Mouse (Mus musculus): ENCODE data around the gene 2310030G06Rik. TPM values are rescaled to one million over a fixed set of nuclear protein-coding genes. Genes with fewer than 3 reads are reported as not detected.

Gene 2310030G06Rik
- polyA plus RNA-seq, 1 experiment from 2014 or later, result 1.7 TPM

DNA sequence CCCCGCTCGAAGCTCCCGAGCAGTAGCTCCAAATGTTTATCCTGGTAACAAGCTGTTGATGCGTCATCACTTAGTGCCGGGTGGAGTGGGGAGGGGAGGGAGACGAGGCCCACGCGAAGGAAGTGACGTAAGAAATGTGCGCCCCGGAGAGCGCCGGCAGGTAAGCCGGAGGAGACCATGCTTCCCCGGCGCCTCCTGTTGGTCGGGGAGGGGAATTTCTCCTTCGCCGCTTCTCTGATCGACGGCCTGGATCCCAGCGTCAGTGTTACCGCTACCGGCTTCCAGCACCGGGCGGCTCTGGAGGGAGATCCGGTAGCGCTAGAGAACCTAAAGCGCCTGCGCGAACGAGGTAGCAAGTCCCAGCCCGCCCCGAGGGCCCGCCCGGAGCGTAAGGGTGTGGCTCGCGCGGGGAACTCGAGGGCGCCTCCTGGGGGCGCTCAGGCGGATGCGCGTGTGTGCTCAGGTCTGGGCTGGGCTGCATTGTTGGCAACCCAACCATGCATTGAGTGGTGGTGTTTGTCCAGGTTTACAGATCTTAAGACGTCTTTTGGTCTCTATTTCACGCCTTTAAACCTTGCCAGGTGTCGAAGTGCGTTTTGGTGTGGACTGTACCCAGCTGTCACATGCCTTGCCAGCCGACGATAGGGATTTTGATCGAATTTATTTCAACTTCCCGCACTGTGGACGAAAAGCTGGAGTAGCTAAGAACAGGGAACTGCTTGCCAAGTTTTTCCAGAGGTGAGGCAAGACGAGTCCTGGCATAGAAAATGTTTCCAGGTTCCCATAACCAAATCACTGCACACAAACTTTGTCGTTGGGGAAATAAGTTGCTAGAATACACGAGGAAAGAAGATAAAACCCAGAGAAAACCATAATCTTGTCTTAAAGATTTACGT lies 22.0 kb upstream of the 2310030G06Rik start, which contains the start of gene Fdxacb1:
Gene Fdxacb1 (plus strand): TSS at position 130 of the 896 bp plus-strand sequence.
- Histone ChIP-seq H3K9me3 (ENCODE audit: control insufficient read depth, low read length) (no peaks in the 10 kb centered on the region), H3K27me3 (replicated peaks; ENCODE audit: control insufficient read depth, insufficient read depth, low read length) (no peaks in the 10 kb centered on the region), H3K36me3 (ENCODE audit: control insufficient read depth, insufficient read depth) (no peaks in the 10 kb centered on the region), H3K9ac (replicated peaks; ENCODE audit: low read depth, low read length) (peak within 1 kb of the TSS; percentile 79), H3K4me2 (ENCODE audit: low read length) (peak within 1 kb of the TSS; percentile 93), H3K27ac (ENCODE audit: low read length) (peak within 1 kb of the TSS; percentile 93), H3K4me3 (replicated peaks; ENCODE audit: low read length) (peak within 1 kb of the TSS; percentile 81), H3K4me1 (replicated peaks; ENCODE audit: control insufficient read depth, insufficient read depth, low read length) (peaks cover 5% of the 10 kb centered on the region)
- peak; percentile 95 for ATAC-seq
- 5% methylated on average over 59 of the region's 59 CpGs for WGBS

DNA sequence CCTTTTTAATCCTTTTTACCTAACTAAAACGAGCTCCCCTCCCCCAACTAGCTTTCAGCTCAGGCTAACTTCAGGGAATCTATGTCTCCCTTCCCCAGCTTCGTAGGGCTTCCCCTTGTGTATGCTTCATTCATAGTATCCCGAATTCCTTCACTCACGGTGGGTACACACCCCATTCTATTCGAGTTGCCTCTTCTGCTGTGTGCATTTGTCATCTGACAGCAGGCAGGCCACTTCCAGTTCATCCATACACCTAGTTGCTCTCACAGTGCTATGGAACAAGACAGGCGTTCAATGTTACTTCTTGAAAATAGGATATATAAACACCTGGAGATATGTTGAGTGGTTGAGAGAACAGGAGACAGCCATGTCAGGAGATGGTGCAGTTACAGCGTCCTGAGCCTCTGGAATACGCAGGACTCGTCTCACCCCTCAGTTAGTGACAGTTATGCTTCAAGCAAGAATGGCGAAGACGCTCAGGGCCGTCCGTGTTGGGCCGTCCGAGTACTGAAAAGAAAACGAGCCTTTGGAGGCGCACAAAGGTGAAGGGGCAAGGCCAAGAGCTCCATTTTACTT lies 21.3 kb upstream of the 2310030G06Rik start:
- 6% methylated on average over 17 of the region's 17 CpGs for WGBS
- Histone ChIP-seq H3K9ac (replicated peaks; ENCODE audit: low read depth, low read length) (peak overlapping the region; percentile 79), H3K4me1 (replicated peaks; ENCODE audit: control insufficient read depth, insufficient read depth, low read length) (peaks cover 5% of the 10 kb centered on the region)

DNA sequence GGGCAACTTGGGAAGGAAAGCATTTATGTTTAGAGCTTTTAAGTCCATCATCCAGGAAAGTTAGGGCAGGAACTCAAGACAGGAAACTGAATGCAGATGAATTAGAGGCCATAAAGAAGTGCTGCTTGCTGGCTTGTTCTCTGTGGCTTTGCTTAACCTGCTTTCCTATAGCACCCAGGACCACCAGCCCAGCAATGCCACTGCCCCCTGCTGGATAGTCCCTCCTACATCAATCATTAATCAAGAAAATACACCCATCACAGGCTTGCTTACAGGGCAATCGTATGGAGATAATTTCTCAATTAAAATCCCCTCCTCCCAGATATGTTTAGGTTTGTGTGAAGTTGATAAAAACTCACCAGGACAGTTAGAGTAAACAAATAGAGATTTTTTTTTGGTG lies 17.0 kb upstream of the 2310030G06Rik start:
- H3K27ac ChIP-seq (ENCODE audit: low read length), result no peak overlapping the region
- H3K9ac ChIP-seq (replicated peaks; ENCODE audit: low read depth, low read length), result no peak overlapping the region
- 74% methylated on average over 1 of the region's 1 CpGs for WGBS
- H3K4me2 ChIP-seq (ENCODE audit: low read length), result no peak overlapping the region
- peaks cover 5% of the 10 kb centered on the region for H3K4me1 ChIP-seq (replicated peaks; ENCODE audit: control insufficient read depth, insufficient read depth, low read length)
- H3K27me3 ChIP-seq (replicated peaks; ENCODE audit: control insufficient read depth, insufficient read depth, low read length), result no peaks in the 10 kb centered on the region
- no peaks in the 10 kb centered on the region for H3K36me3 ChIP-seq (ENCODE audit: control insufficient read depth, insufficient read depth)
- H3K9me3 ChIP-seq (ENCODE audit: control insufficient read depth, low read length), result no peaks in the 10 kb centered on the region
- no peak for ATAC-seq
- H3K4me3 ChIP-seq (replicated peaks; ENCODE audit: low read length), result no peak overlapping the region

More for the DNA sequence above, 21.3 kb upstream of the 2310030G06Rik start:
- H3K27me3 ChIP-seq (replicated peaks; ENCODE audit: control insufficient read depth, insufficient read depth, low read length), result no peaks in the 10 kb centered on the region
- H3K36me3 ChIP-seq (ENCODE audit: control insufficient read depth, insufficient read depth), result no peaks in the 10 kb centered on the region
- no peaks in the 10 kb centered on the region for H3K9me3 ChIP-seq (ENCODE audit: control insufficient read depth, low read length)
- peak overlapping the region; percentile 84 for H3K27ac ChIP-seq (ENCODE audit: low read length)
- peak overlapping the region; percentile 81 for H3K4me3 ChIP-seq (replicated peaks; ENCODE audit: low read length)
- ATAC-seq, result no peak
- H3K4me2 ChIP-seq (ENCODE audit: low read length), result peak overlapping the region; percentile 93

DNA sequence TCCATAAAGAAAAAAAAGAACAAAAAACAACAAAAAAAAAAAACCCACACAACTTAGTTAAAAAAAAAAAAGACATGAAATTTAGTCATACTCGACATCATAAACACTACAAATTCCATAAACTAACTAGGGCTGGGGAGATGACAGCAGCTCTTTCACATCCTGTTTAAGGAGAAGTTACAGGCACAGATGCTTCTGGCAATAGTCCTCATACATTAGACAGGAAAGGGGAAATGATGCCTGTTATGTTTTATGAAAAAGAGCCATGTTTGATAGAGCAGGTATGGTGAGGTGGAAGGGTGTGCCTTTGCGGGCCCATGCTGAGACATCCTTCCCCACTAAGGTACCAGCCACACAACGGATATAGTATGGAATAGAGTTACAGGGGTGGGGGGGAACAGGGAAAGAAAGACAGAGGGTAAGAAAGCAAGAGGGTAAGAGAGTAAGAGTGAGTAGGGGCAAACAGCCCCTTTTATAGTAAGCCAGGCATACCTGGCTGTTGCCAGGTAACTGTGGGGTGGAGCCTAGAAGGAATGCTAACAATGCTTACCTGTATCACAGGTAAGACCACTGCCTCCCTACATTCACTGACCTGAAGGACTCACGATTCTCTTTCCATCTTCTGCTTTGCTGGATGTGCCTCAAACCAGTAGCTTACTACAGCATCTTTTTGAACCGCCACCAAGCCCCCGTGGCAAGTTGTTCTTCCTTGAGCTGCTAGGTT lies 15.3 kb upstream of the 2310030G06Rik start:
- Histone ChIP-seq H3K9me3 (ENCODE audit: control insufficient read depth, low read length) (no peaks in the 10 kb centered on the region), H3K4me3 (replicated peaks; ENCODE audit: low read length) (no peak overlapping the region), H3K9ac (replicated peaks; ENCODE audit: low read depth, low read length) (no peak overlapping the region), H3K27me3 (replicated peaks; ENCODE audit: control insufficient read depth, insufficient read depth, low read length) (no peaks in the 10 kb centered on the region), H3K36me3 (ENCODE audit: control insufficient read depth, insufficient read depth) (no peaks in the 10 kb centered on the region), H3K4me2 (ENCODE audit: low read length) (no peak overlapping the region), H3K4me1 (replicated peaks; ENCODE audit: control insufficient read depth, insufficient read depth, low read length) (no peaks in the 10 kb centered on the region), H3K27ac (ENCODE audit: low read length) (no peak overlapping the region)
- WGBS, result 59% methylated on average over 6 of the region's 6 CpGs
- ATAC-seq, result no peak

DNA sequence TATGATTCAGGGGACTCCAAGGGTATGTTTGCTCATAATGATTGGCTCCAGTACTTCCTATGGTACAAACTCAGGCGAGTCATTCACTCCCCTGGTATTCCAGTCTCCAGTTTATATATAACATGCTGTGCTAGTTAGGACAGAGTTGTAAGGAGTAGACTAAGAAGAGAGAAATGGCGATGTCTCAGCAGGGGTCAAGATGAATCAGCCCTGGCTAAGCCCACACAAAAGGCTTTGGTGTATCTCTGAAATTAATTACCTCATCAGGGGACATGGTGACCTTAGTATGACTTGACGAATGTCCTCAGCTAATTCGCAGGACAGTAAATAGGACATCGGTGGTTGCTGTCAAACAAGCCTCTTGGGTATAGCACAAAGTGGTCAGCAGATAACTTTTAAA lies 10.4 kb upstream of the 2310030G06Rik start:
- no peak overlapping the region for H3K4me2 ChIP-seq (ENCODE audit: low read length)

DNA sequence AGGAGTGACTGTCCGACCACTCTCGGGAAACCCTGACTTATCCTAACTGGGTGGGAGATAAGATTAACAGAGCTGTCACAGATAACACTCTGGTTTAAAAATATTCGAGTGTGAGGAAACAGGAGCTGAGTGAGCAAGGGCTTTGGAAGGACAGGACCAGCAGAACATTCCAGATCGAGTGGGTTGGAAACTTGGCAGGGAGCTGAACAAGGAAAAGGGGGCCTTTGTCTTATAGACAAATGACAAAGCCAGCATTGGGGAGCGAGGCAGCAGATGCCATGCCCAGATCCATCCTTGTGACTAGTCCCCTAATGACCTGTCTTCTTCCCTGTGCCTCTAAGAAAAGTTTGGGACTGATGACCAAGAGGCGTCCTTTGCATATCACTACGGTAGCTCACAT lies 7.6 kb upstream of the 2310030G06Rik start:
- Histone ChIP-seq H3K36me3 (ENCODE audit: control insufficient read depth, insufficient read depth) (no peaks in the 10 kb centered on the region), H3K4me2 (ENCODE audit: low read length) (no peak overlapping the region), H3K4me1 (replicated peaks; ENCODE audit: control insufficient read depth, insufficient read depth, low read length) (peaks cover 10% of the 10 kb centered on the region), H3K9me3 (ENCODE audit: control insufficient read depth, low read length) (no peaks in the 10 kb centered on the region), H3K27ac (ENCODE audit: low read length) (no peak overlapping the region), H3K27me3 (replicated peaks; ENCODE audit: control insufficient read depth, insufficient read depth, low read length) (no peaks in the 10 kb centered on the region), H3K9ac (replicated peaks; ENCODE audit: low read depth, low read length) (no peak overlapping the region), H3K4me3 (replicated peaks; ENCODE audit: low read length) (no peak overlapping the region)
- 67% methylated on average over 7 of the region's 7 CpGs for WGBS
- no peak for ATAC-seq

More for the DNA sequence above, 10.4 kb upstream of the 2310030G06Rik start:
- Histone ChIP-seq H3K9ac (replicated peaks; ENCODE audit: low read depth, low read length) (no peak overlapping the region), H3K36me3 (ENCODE audit: control insufficient read depth, insufficient read depth) (no peaks in the 10 kb centered on the region), H3K4me1 (replicated peaks; ENCODE audit: control insufficient read depth, insufficient read depth, low read length) (peaks cover 10% of the 10 kb centered on the region), H3K9me3 (ENCODE audit: control insufficient read depth, low read length) (no peaks in the 10 kb centered on the region), H3K27me3 (replicated peaks; ENCODE audit: control insufficient read depth, insufficient read depth, low read length) (no peaks in the 10 kb centered on the region), H3K27ac (ENCODE audit: low read length) (no peak overlapping the region), H3K4me3 (replicated peaks; ENCODE audit: low read length) (no peak overlapping the region)
- WGBS, result 33% methylated on average over 5 of the region's 5 CpGs
- ATAC-seq, result no peak

DNA sequence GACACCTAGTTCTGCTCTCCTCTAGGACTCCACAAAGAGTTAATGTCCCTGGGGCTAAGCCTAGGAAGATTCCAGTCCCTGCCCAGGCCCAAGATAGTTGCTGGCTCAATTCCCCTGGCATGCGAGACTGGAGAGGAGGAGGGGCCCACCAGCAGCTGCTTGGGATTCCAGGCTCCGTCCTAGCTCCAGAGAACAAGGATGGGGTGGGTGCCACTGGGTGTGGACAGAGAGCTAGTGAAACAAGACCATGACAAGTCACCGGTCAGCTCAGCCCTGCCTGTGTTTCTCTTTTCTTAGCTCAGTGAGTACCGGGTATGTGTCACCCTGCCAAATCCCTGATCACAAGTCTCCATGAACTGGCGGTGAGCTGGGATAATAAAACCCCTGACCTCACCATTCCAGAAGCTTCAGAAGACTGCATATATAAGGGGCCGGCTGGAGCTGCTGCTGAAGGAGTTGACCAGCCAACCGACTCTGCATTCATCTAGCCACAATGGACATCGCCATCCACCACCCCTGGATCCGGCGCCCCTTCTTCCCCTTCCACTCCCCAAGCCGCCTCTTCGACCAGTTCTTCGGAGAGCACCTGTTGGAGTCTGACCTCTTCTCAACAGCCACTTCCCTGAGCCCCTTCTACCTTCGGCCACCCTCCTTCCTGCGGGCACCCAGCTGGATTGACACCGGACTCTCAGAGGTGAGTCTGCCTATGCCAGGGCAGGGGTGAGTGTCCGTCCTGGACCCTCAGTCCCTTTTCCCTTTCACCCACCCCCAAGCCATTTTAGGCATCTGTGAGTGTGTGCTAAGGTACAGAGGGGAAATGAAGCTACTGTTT lies 6.7 kb upstream of the 2310030G06Rik start:
- Histone ChIP-seq H3K4me3 (replicated peaks; ENCODE audit: low read length) (no peak overlapping the region), H3K4me1 (replicated peaks; ENCODE audit: control insufficient read depth, insufficient read depth, low read length) (peaks cover 10% of the 10 kb centered on the region), H3K27me3 (replicated peaks; ENCODE audit: control insufficient read depth, insufficient read depth, low read length) (no peaks in the 10 kb centered on the region), H3K4me2 (ENCODE audit: low read length) (no peak overlapping the region), H3K27ac (ENCODE audit: low read length) (no peak overlapping the region), H3K9ac (replicated peaks; ENCODE audit: low read depth, low read length) (no peak overlapping the region), H3K36me3 (ENCODE audit: control insufficient read depth, insufficient read depth) (no peaks in the 10 kb centered on the region), H3K9me3 (ENCODE audit: control insufficient read depth, low read length) (no peaks in the 10 kb centered on the region)
- WGBS, result 69% methylated on average over 17 of the region's 17 CpGs
- ATAC-seq, result 0 out of 2 replicates have a peak, but pooled peaks have one; percentile 38

DNA sequence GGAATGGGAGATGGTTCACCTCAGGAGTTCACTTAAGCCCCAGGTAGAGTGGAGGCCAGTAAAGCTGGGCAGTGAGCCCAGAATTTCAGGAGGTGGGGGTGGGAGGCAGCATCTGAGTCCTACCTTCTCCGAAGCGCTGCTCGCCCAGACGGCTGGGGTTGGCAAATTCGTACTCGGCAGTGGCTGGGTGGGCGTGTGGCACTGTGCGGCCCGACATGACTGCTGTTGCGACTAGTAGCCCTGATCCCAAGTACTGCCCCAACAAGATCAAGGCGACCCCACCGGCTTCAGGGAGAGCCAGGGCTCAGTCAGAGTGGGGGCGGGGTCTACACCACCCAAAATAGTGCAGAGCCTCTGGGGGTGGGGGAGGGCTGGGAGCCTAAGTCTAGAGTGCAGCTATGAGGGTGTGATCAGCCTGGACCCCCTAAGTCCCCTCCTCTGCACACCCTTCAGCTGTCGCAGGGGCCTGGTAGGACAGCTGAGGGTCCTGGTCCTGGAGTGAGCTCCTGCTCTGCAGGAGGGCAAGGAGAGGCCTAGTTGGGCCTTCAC lies 5.8 kb upstream of the 2310030G06Rik start, which contains the start of gene Hspb2:
Gene Hspb2 (minus strand): TSS at position 301 of the 549 bp plus-strand sequence.
- WGBS, result 55% methylated on average over 14 of the region's 14 CpGs
- Histone ChIP-seq H3K4me1 (replicated peaks; ENCODE audit: control insufficient read depth, insufficient read depth, low read length) (peaks cover 10% of the 10 kb centered on the region), H3K4me3 (replicated peaks; ENCODE audit: low read length) (no peak within 1 kb of the TSS), H3K27me3 (replicated peaks; ENCODE audit: control insufficient read depth, insufficient read depth, low read length) (0 out of 2 replicates have a peak, but pooled peaks cover 2% of the 10 kb centered on the region), H3K9ac (replicated peaks; ENCODE audit: low read depth, low read length) (no peak within 1 kb of the TSS), H3K36me3 (ENCODE audit: control insufficient read depth, insufficient read depth) (no peaks in the 10 kb centered on the region), H3K4me2 (ENCODE audit: low read length) (no peak within 1 kb of the TSS), H3K27ac (ENCODE audit: low read length) (no peak within 1 kb of the TSS), H3K9me3 (ENCODE audit: control insufficient read depth, low read length) (no peaks in the 10 kb centered on the region)
- no peak for ATAC-seq
